Mouse (Mus musculus): ENCODE data around the gene Zdhhc8.

Gene Zdhhc8

DNA sequence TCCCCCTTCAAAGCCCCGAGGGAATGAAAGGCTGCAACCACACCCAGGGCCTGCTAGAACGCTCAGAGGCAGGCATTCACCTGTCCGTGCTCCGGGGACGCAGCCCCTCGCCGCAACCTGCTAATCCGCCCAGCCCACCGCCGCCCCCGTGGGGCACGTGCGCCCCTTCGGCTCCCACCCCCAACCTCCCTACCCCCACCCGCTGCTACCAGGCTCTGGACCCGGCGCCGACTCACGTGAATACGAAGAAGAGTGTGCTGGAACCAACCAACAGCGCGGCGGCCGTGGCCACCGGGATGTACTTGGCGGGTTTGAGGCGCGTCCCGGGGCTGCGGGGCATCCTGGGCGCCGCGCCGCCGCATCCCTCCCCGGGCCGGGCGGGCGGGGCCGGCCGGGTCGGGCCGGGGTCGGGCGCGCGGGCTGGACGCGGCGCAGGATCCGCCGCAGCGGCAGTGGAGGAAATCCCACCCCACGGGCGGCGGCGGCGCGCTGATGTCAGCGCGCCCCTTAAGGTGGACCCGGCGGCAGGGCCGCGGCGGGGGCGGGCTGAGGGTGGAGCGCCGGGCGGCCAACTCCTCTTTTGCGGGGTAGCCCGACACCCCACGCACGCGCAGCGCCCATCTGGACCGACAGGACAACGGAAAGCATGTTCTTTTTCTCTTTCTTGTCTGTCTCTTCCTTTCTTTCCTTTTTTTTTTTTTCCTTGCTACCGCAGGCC, at the start of gene Zdhhc8:
Gene Zdhhc8 (minus strand): TSS at position 466 of the 718 bp plus-strand sequence.
- peak; percentile 85 for DNase-seq

DNA sequence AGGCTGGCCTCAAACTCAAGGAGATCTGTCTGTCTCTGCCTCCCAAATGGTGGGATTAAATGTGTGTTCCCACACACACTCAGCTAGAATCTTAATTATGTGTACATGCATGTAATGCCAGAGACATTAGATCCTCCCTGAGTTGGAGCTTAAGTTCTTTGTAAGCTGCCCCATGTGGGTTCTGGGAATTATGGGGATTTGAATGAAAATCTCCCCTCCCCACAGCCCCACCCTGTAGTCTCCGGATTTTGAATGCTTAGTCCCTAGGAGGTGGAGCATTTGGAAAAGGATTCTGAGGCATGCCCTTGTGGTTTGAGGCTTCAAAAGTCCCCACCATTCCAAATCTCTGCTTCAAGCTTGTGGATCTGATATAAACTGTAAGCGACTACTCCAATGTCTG, 40.2 kb upstream of the Zdhhc8 start:
- no peak for DNase-seq

- peak; percentile 16 for DNase-seq
These were observed 33.2 kb upstream of the Zdhhc8 start for GRCm38 (mm10) chr16:18268182-18268581.

DNA sequence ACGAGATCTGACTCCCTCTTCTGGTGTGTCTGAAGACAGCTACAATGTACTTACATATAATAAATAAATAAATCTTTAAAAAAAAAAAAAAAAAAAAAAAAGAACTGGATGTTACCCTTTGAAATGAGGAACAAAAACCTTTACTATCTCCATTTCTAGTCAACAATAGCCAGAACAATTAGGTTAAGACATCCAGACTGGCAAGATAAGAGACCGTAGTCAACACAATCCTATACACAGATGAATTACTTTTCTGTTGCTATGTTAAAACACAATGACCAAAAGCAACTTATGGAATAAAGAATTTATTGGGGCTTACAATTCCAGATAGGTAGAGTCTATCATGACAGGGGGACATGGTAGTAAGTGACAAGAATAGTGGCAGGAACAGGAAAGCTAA, 30.1 kb upstream of the Zdhhc8 start:
- no peak for DNase-seq

GRCm38 (mm10) chr16:18258221-18258620, 23.3 kb upstream of the Zdhhc8 start, which contains the start of gene Gm49776:
Gene Gm49776 (minus strand): TSS chr16:18258321.
- no peak for DNase-seq

GRCm38 (mm10) chr16:18253866-18254265, 18.9 kb upstream of the Zdhhc8 start:
- DNase-seq, result no peak

GRCm38 (mm10) chr16:18252736-18253135, 17.8 kb upstream of the Zdhhc8 start:
- DNase-seq, result no peak

DNA sequence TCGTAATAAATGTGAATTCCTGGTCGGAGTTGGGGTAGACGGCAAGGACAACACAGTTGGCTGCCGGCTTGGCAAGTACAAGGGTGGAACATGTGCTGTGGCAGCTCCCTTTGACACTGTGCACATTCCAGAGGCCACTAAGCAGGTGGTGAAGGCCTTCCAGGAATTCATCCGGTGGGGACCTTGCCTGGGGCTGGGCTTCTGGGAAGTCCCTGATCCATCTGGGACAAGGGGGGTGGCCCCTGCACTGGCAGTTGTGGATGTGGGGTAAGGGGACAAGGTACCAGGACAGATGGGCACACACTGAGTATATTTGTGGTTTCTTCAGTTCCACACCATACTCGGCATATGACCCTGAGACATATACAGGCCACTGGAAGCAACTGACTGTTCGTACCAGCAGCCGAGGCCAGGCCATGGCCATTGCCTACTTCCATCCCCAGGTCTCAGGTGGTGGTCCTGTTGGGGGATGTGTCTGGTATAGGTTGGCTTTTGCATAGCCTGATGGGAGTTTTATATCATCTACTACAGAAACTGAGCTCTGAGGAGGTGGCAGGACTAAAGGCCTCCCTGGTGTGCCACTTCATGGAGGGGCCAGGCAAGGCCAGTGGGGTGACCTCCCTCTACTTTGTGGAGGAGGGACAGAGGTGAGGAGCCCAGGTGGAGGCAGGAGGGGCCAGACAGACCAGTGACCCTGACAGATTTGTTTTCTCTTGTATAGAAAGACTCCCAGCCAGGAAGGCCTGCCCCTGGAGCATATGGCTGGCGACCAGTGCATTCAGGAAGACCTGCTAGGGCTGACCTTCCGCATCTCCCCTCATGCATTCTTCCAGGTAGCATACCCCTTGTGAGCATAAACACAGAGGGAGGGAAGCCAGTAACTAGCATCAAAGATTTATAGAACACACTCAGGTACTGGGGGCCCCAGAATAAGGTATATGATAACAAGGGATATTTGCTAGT, 16.2 kb upstream of the Zdhhc8 start:
- DNase-seq, result no peak

GRCm38 (mm10) chr16:18250231-18250630, 15.3 kb upstream of the Zdhhc8 start:
- DNase-seq, result no peak

GRCm38 (mm10) chr16:18249364-18249967, 14.5 kb upstream of the Zdhhc8 start:
- DNase-seq, result peak; percentile 41

DNA sequence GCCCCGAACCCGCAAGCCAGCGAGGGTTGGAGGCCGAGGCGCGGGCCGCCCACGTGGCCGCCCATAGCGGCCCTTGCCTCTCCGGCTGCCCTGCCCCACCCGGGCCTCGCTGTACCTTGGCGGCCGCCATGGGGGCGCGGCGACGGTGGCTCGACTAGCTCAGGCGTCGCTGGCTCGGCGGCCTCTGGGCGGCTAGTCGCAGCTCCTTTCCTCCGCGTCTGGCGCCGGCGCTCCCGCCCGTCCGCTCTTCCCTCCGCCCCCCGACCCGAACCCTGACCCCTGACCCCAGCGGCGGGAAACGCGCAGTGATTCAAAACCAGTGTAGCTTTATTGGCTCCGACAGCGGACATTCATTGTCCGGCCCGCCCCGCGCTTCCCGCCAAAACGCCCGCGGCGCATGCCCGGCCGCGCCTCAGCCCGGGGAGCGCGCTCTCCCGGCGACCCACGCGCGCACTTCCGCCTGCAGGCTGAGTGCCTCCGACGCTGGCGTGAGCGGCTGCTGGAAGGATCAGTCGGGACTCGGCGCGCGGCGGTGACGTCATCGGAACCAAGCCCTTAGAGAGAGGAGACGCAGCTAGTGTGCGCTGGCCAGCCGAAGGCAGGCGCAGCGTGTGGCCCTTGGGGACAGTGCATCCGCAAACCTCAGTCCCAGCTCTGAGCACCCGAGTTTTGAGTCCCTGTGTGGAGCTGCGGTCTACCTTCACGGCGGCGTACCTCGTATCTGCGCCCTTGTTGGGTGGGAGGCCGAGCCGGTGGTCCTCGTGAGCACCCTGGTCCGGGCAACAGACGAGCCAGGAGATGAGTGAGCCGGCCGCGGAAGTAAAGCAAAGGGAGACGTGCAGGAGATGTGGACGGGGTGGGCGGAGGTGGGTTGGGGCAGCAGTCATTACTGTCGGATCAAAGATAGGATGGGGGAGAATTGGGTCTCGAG, 13.8 kb upstream of the Zdhhc8 start, which contains the start of the genes Trmt2a and Ranbp1:
Gene Trmt2a (plus strand): TSS at position 247 of the 931 bp plus-strand sequence.
Gene Ranbp1 (minus strand): TSS at position 300 of the 931 bp plus-strand sequence.
- DNase-seq, result peak; percentile 99

- DNase-seq, result no peak
These were observed 12.8 kb upstream of the Zdhhc8 start for GRCm38 (mm10) chr16:18247521-18248399.

GRCm38 (mm10) chr16:18241581-18241980, 6.6 kb upstream of the Zdhhc8 start:
- no peak for DNase-seq

DNA sequence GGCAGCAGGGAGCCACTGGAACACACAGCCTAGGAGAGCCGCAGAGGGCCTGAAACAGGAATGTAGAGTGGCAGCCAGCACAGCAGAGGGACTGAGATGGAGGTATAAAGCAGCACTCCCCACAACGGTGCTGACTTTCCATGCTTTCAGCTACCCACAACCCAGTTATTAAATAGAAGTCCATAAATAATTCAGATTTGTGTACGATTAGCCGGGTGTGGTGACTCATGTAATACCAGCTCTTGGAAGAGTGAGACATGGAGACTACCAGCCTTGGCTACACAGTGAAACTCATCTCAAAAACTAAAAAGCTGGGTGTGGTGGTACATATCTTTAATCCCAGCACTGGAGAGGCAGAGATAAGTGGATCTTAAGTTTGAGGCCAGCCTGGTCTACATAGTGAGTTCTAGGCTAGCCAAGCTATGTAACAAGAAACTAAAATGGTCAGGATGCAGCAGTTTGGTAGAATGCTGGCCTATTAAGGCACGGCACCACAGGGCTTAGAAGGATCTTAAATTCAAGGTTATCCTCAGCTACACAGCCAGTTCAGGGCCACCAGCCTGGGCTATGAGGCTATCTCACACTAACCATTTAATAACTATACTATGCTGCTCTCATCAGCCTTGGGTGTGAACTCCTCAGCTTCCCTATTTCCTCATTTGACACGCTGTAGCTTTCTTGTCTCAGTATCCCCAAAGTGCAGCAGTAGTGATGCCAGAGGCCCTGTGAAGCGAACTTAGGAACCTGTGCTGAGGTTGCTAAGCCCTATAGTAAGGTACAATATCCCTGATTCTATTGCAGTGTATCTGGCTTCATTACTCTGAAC, 2.0 kb upstream of the Zdhhc8 start:
- DNase-seq, result no peak

DNA sequence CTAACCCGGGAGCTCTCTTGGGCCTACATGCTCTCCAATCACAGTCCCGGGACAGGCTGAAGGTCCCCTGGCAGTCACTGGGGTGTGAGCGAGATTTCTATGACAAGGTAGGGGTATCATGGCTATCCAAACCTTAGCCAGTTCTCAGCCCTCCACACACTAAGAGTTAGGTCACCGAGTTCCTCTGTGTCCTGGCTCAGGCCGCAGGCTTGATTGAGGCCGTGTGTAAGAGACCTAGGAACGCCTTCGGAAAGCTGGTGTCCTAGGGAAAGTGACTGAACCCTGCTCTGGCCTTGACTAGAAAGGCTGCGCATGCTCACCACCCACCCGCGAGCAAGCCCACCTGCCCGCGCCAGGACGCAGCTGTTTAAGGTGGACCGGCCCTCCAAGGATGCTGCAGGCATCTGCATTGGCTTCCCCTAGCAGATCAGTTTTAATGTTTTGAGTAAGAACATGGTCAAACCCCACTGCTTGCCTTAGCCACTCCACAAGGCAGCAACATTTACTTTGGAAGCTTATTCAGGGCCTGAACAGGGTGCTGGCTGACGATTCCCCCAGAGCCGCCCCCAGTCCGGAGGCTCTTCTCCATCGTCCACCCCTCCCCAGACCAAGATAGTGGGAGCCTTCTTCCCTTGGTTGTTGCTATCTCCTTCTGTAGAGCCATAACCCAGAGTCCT, 591 bp upstream of the Zdhhc8 start:
- peak; percentile 69 for DNase-seq

- peak; percentile 21 for DNase-seq
These were observed 841 bp downstream of the Zdhhc8 start for GRCm38 (mm10) chr16:18233919-18234670.

GRCm38 (mm10) chr16:18233451-18233850, 1.5 kb downstream of the Zdhhc8 start:
- DNase-seq, result no peak

- no peak for DNase-seq
These were observed 3.5 kb downstream of the Zdhhc8 start for GRCm38 (mm10) chr16:18231451-18231850.

DNA sequence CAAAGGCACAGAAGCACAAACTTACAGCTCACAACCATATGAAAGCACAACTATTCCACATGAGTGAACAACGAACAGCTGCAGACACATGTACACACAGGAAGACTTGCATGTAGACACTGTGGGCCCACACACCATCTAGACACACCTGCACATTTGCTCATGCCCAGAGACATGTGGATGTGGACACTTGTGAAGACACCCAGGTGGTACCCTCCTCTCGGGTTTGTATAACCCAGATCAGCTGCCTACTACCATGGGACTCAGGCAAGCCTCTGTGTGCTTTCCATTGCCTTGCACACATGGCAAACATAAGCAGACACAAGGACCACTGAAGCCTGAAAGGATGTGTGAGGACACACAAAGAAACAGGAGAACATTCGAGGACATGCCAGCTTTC, 3.9 kb downstream of the Zdhhc8 start:
- DNase-seq, result no peak
